Mouse (Mus musculus) midbrain, embryonic 16.5 days (tissue): Measurements from ENCODE around the gene Dnm3. TPM values are rescaled to one million over a fixed set of nuclear protein-coding genes. Genes with fewer than 3 reads are reported as not detected.
"Not testable (repeated sequence)": the region's sequence is repeated elsewhere in the genome, so short reads cannot be mapped to it uniquely, and the experiment has no call there.

Experiments
- ATAC-seq: fragments of 200-750 bp; cut with Nextera tagmentation; 2 replicates; pipeline ENCODE4 v1.8.0; 2017; ENCODE audit warnings: moderate TSS enrichment
- H3K27ac ChIP-seq: fragments of 300-500 bp; sonication (generic); 2 replicates; pipeline ENCODE4 v1.5.1; 2014; ENCODE audit warnings: mild to moderate bottlenecking, low read length, mixed read lengths
- H3K27me3 ChIP-seq: fragments of 300-500 bp; sonication (generic); 2 replicates; pipeline ENCODE4 v1.6.1; 2014; ENCODE audit warnings: low read depth, low read length, mixed read lengths; ENCODE audit not compliant: control insufficient read depth, insufficient read depth
- H3K36me3 ChIP-seq: fragments of 300-500 bp; sonication (generic); 2 replicates; pipeline ENCODE4 v1.6.1; 2014; ENCODE audit warnings: mild to moderate bottlenecking, low read length, moderate library complexity, mixed read lengths; ENCODE audit not compliant: control insufficient read depth, insufficient read depth
- H3K4me1 ChIP-seq: fragments of 300-500 bp; sonication (generic); 2 replicates; pipeline ENCODE4 v1.6.1; 2014; ENCODE audit warnings: mild to moderate bottlenecking, low read length, mixed read lengths; ENCODE audit not compliant: control insufficient read depth, insufficient read depth
- H3K4me2 ChIP-seq: fragments of 300-500 bp; sonication (generic); 2 replicates; pipeline ENCODE4 v1.6.1; 2014; ENCODE audit warnings: mild to moderate bottlenecking, low read length, mixed read lengths
- H3K4me3 ChIP-seq: fragments of 300-500 bp; sonication (generic); 2 replicates; pipeline ENCODE4 v1.5.1; 2014; ENCODE audit warnings: low read depth, mild to moderate bottlenecking, low read length, moderate library complexity, mixed read lengths
- H3K9ac ChIP-seq: fragments of 300-500 bp; sonication (generic); 2 replicates; pipeline ENCODE4 v1.6.1; 2014; ENCODE audit warnings: low read depth, low read length, mixed read lengths
- H3K9me3 ChIP-seq: fragments of 300-500 bp; sonication (generic); replicated peaks from 2 replicates; pipeline ENCODE4 v1.6.1; 2014; ENCODE audit warnings: mild to moderate bottlenecking, low read length, mixed read lengths; ENCODE audit not compliant: control insufficient read depth, poor library complexity, severe bottlenecking
- WGBS: fragments of 180-500 bp; shearing (Covaris S2); extraction: QIAGEN DNeasy Blood & Tissue Kit; methylation state at CpG from one replicate; pipeline ENCODE4 v1.1.7; 2014; 5-methylcytosine and 5-hydroxymethylcytosine counted together
- polyA plus RNA-seq: library from polyadenylated mRNA; unstranded; fragments of >200 nt; fragmentation: Nextera tagmentation; extraction: Ambion mirVana; gene quantifications from 2 replicates; pipeline ENCODE4 v1.2.1, GENCODE M21; 2015

Gene Dnm3
- polyA plus RNA-seq, 1 experiment from 2014 or later = 69.4 TPM

GRCm38 (mm10) chr1:162410207-162410965, 67.4 kb downstream of the Dnm3 start:
- Histone ChIP-seq H3K27me3 (no peaks in the 10 kb centered on the region), H3K27ac (0 out of 2 replicates have a peak overlapping the region, but pooled peaks have one; percentile 19), H3K4me2 (no peak overlapping the region), H3K4me1 (peaks cover 9% of the 10 kb centered on the region), H3K4me3 (no peak overlapping the region), H3K9me3 (no peaks in the 10 kb centered on the region), H3K9ac (no peak overlapping the region), H3K36me3 (no peaks in the 10 kb centered on the region; the same call in 1 of the 2 replicates)
- ATAC-seq = peak; percentile 43; the same call in 1 of the 2 replicates
- 48% methylated on average over 14 of the region's 14 CpGs for WGBS

GRCm38 (mm10) chr1:162394549-162394948, 83.3 kb downstream of the Dnm3 start:
- Histone ChIP-seq H3K4me3 (no peak overlapping the region), H3K27ac (peak overlapping the region; percentile 55), H3K27me3 (no peaks in the 10 kb centered on the region), H3K9ac (no peak overlapping the region), H3K4me2 (no peak overlapping the region), H3K4me1 (peaks cover 6% of the 10 kb centered on the region), H3K9me3 (no peaks in the 10 kb centered on the region), H3K36me3 (no peaks in the 10 kb centered on the region)
- WGBS = 39% methylated on average over 4 of the region's 4 CpGs
- peak; percentile 40; the same call in 1 of the 2 replicates for ATAC-seq

GRCm38 (mm10) chr1:162388442-162389165, 89.2 kb downstream of the Dnm3 start:
- WGBS = 83% methylated on average over 5 of the region's 5 CpGs
- H3K4me3 ChIP-seq = no peak overlapping the region
- ATAC-seq = no peak
- H3K27me3 ChIP-seq = no peaks in the 10 kb centered on the region
- H3K27ac ChIP-seq = no peak overlapping the region
- no peak overlapping the region for H3K9ac ChIP-seq
- no peaks in the 10 kb centered on the region for H3K4me1 ChIP-seq
- no peaks in the 10 kb centered on the region for H3K36me3 ChIP-seq
- H3K9me3 ChIP-seq = no peaks in the 10 kb centered on the region
- H3K4me2 ChIP-seq = no peak overlapping the region

- 95% methylated on average over 1 of the region's 1 CpGs for WGBS
- not testable (repeated sequence) for H3K27me3 ChIP-seq, H3K9me3 ChIP-seq, ATAC-seq, H3K4me1 ChIP-seq, H3K36me3 ChIP-seq, H3K27ac ChIP-seq, H3K9ac ChIP-seq, H3K4me3 ChIP-seq, H3K4me2 ChIP-seq
These were observed 104.8 kb downstream of the Dnm3 start for GRCm38 (mm10) chr1:162373068-162373467.

- H3K36me3 ChIP-seq = no peaks in the 10 kb centered on the region
- no peaks in the 10 kb centered on the region for H3K4me1 ChIP-seq
- H3K27me3 ChIP-seq = no peaks in the 10 kb centered on the region
- no peak for ATAC-seq
- H3K4me2 ChIP-seq = no peak overlapping the region
- WGBS = 77% methylated on average over 4 of the region's 4 CpGs
- no peak overlapping the region for H3K9ac ChIP-seq
- no peak overlapping the region for H3K27ac ChIP-seq
- no peaks in the 10 kb centered on the region for H3K9me3 ChIP-seq
- H3K4me3 ChIP-seq = no peak overlapping the region
These were observed 108.1 kb downstream of the Dnm3 start for GRCm38 (mm10) chr1:162369726-162370125.

GRCm38 (mm10) chr1:162361978-162362377, 115.9 kb downstream of the Dnm3 start:
- no peak overlapping the region for H3K9ac ChIP-seq
- H3K36me3 ChIP-seq = no peaks in the 10 kb centered on the region
- no peaks in the 10 kb centered on the region for H3K27me3 ChIP-seq
- no peak overlapping the region for H3K4me2 ChIP-seq
- H3K27ac ChIP-seq = no peak overlapping the region; the same call in none of the 2 replicates
- ATAC-seq = no peak
- H3K9me3 ChIP-seq = no peaks in the 10 kb centered on the region
- 44% methylated on average over 5 of the region's 5 CpGs for WGBS
- no peak overlapping the region for H3K4me3 ChIP-seq
- H3K4me1 ChIP-seq = peaks cover 20% of the 10 kb centered on the region

GRCm38 (mm10) chr1:162359270-162359669, 118.6 kb downstream of the Dnm3 start:
- Histone ChIP-seq H3K36me3 (no peaks in the 10 kb centered on the region), H3K27ac (no peak overlapping the region), H3K4me3 (no peak overlapping the region), H3K9me3 (no peaks in the 10 kb centered on the region), H3K4me1 (peaks cover 20% of the 10 kb centered on the region), H3K4me2 (no peak overlapping the region), H3K9ac (no peak overlapping the region), H3K27me3 (no peaks in the 10 kb centered on the region)
- WGBS = 65% methylated on average over 8 of the region's 8 CpGs
- peak; percentile 71 for ATAC-seq

- peaks cover 20% of the 10 kb centered on the region for H3K4me1 ChIP-seq
- H3K9me3 ChIP-seq = no peaks in the 10 kb centered on the region
- ATAC-seq = no peak
- H3K4me3 ChIP-seq = no peak overlapping the region
- no peaks in the 10 kb centered on the region for H3K36me3 ChIP-seq
- no peak overlapping the region for H3K4me2 ChIP-seq
- WGBS = 30% methylated on average over 8 of the region's 8 CpGs
- no peak overlapping the region for H3K9ac ChIP-seq
- no peaks in the 10 kb centered on the region for H3K27me3 ChIP-seq
- no peak overlapping the region for H3K27ac ChIP-seq
These were observed 119.8 kb downstream of the Dnm3 start for GRCm38 (mm10) chr1:162358036-162358435.

GRCm38 (mm10) chr1:162356481-162356880, 121.4 kb downstream of the Dnm3 start:
- Histone ChIP-seq H3K36me3 (no peaks in the 10 kb centered on the region), H3K9ac (no peak overlapping the region), H3K27ac (no peak overlapping the region), H3K4me3 (no peak overlapping the region), H3K4me2 (no peak overlapping the region), H3K9me3 (no peaks in the 10 kb centered on the region), H3K27me3 (no peaks in the 10 kb centered on the region), H3K4me1 (peaks cover 8% of the 10 kb centered on the region)
- ATAC-seq = no peak
- WGBS = 77% methylated on average over 5 of the region's 5 CpGs
